Mouse (Mus musculus) C2C12 (cell line): ENCODE measurements at regions not wholly inside any gene's neighbourhood (a gene's known extent, or its start where the extent isn't known, plus 50 kb on each side); places are given as distances from the start of the nearest gene placed in this dataset.

ENCODE experiments used
- CEBPB ChIP-seq: IDR thresholded peaks from one replicate; pipeline ENCODE4 v1.6.1; 2011; ENCODE audit warnings: low read depth, mild to moderate bottlenecking, control low read depth, moderate library complexity
- CTCF ChIP-seq: IDR thresholded peaks from one replicate; pipeline ENCODE4 v1.5.1; 2011; ENCODE audit not compliant: control insufficient read depth, insufficient read depth, insufficient read length
- USF1 ChIP-seq: IDR thresholded peaks from one replicate; pipeline ENCODE4 v1.6.1; 2011; ENCODE audit warnings: low read depth, mild to moderate bottlenecking, control low read depth, moderate library complexity

GRCm38 (mm10) chr17:68218246-68218645, 55.4 kb upstream of the L3mbtl4 start:
- no peak for TF ChIP-seq CTCF
- TF ChIP-seq USF1, result no peak
- TF ChIP-seq CEBPB, result no peak
